Mouse (Mus musculus): ENCODE results near the gene Nudt16l1. TPM values are rescaled to one million over a fixed set of nuclear protein-coding genes. Genes with fewer than 3 reads are reported as not detected.
A peak's percentile ranks its signal among the peaks of the same experiment; 100 is the strongest.

Nudt16l1 gene
- polyA plus RNA-seq, 1 experiment from 2014 or later = 140 TPM

DNA sequence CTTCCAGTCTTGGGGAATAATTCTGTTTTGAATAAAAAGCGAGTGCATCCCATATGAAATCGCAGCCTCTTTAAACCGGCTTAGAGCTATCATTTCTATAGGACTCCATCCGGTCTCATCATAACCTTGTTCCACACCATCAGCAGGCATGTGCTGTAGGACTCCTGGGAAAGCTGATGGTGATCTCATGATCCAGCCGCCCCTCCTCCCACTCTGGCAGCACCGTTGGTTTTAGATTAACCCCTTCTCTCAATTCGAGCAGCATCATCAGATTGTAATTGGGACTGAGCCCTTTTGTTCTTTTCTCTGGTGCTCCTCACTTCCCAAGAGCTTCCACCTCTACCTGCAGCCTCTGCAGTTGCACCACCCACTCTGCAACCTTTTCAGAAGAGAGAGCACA lies 37.4 kb upstream of the Nudt16l1 start:
- peak overlapping the region; percentile 28; the same call in 1 of the 2 replicates for H3K27ac ChIP-seq (ENCODE audit: low read depth, low read length)
- peaks cover 2% of the 10 kb centered on the region; the same call in 1 of the 2 replicates for H3K4me1 ChIP-seq (ENCODE audit: control insufficient read depth, insufficient read depth, low read length)
- ATAC-seq (ENCODE audit: low read depth) = peak; percentile 51; the same call in 1 of the 2 replicates

DNA sequence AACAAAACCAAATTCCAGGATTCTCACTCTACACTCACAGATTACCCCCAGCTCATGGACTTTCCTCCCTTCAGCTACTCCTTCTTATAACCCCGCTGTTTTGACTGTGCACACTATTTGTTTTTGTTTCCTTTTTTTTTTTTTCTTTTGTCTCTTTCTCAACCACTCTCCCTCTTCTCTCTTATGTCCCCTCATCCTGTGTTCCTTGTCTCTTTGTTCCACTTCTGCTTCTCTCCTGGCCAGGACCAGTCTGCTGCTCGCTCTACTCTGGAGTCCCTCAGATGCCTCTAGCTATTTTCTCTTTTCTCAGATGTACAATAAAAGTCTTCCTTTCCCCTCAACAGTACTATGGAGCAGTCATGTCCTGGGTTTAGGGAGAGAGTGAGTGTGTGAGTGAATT lies 36.2 kb upstream of the Nudt16l1 start:
- Histone ChIP-seq H3K4me3 (ENCODE audit: low read depth, low read length) (no peak overlapping the region), H3K36me3 (ENCODE audit: control insufficient read depth, insufficient read depth, low read length) (no peaks in the 10 kb centered on the region), H3K9ac (replicated peaks; ENCODE audit: low read depth, low read length) (no peak overlapping the region), H3K4me1 (ENCODE audit: control insufficient read depth, insufficient read depth, low read length) (peaks cover 2% of the 10 kb centered on the region; the same call in 1 of the 2 replicates), H3K4me2 (ENCODE audit: low read depth, low read length) (no peak overlapping the region), H3K27me3 (ENCODE audit: control insufficient read depth, insufficient read depth, low read length) (no peaks in the 10 kb centered on the region), H3K27ac (ENCODE audit: low read depth, low read length) (no peak overlapping the region), H3K9me3 (ENCODE audit: control insufficient read depth, low read length) (no peaks in the 10 kb centered on the region)
- no peak for ATAC-seq (ENCODE audit: low read depth)
- 80% methylated on average over 2 of the region's 2 CpGs for WGBS

More for the DNA sequence above, 37.4 kb upstream of the Nudt16l1 start:
- Histone ChIP-seq H3K9me3 (ENCODE audit: control insufficient read depth, low read length) (no peaks in the 10 kb centered on the region), H3K4me3 (ENCODE audit: low read depth, low read length) (no peak overlapping the region), H3K36me3 (ENCODE audit: control insufficient read depth, insufficient read depth, low read length) (no peaks in the 10 kb centered on the region), H3K4me2 (ENCODE audit: low read depth, low read length) (no peak overlapping the region), H3K27me3 (ENCODE audit: control insufficient read depth, insufficient read depth, low read length) (no peaks in the 10 kb centered on the region), H3K9ac (replicated peaks; ENCODE audit: low read depth, low read length) (no peak overlapping the region)
- WGBS = 48% methylated on average over 7 of the region's 7 CpGs

DNA sequence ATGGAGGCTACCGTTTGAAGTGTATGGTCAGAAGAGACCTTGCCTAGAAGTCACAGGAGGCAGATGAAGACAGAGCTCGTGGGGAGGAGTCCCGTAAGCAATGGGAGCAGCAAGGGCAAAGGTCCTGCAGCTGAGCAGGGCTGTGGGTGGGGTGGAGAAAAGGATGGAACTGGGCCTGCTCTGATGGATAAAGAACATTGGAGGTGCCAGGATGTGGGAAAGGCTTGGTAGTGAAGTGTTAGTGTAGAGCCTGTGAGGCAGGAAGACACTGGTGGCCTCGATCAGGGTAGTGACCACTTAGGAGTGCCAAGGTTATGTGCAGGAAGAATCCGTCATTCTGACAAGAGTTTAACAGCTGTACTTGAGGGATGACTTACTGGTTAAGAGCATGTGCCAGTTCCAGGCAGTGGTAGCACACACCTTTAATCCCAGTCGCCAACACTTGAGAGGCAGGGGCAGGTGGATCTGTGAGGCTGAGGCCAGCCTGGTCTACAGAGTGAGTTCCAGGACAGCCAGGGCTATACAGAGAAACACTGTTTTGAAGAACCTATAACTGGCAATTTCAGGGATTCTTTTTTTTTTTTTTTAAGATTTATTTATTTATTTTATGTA lies 35.0 kb upstream of the Nudt16l1 start:
- Histone ChIP-seq H3K36me3 (ENCODE audit: control insufficient read depth, insufficient read depth, low read length) (no peaks in the 10 kb centered on the region), H3K27ac (ENCODE audit: low read depth, low read length) (no peak overlapping the region), H3K27me3 (ENCODE audit: control insufficient read depth, insufficient read depth, low read length) (no peaks in the 10 kb centered on the region), H3K9me3 (ENCODE audit: control insufficient read depth, low read length) (no peaks in the 10 kb centered on the region), H3K4me1 (ENCODE audit: control insufficient read depth, insufficient read depth, low read length) (peaks cover 2% of the 10 kb centered on the region; the same call in 1 of the 2 replicates), H3K4me2 (ENCODE audit: low read depth, low read length) (no peak overlapping the region), H3K4me3 (ENCODE audit: low read depth, low read length) (no peak overlapping the region), H3K9ac (replicated peaks; ENCODE audit: low read depth, low read length) (no peak overlapping the region)
- WGBS = 84% methylated on average over 6 of the region's 6 CpGs
- ATAC-seq (ENCODE audit: low read depth) = no peak

DNA sequence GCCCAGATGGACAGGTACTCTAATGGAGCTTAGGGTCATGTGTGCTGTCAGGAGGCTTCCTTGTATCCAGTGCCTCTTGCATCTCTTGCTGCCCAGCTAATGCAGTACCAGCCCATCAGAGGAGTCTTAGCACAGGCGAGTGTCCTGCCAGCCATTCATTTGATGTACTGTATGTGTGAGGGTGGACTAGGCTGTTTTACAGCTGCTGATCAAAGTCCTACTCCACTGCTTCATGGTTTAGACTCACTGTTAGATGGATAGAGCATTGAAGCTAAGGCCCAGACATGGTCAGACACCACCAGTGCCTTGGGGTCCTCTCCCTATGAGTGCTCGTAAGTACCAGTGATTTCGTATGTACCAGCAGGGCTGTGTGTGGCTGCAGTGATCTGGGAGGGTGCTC lies 33.7 kb upstream of the Nudt16l1 start:
- Histone ChIP-seq H3K27me3 (ENCODE audit: control insufficient read depth, insufficient read depth, low read length) (no peaks in the 10 kb centered on the region), H3K36me3 (ENCODE audit: control insufficient read depth, insufficient read depth, low read length) (peaks cover 8% of the 10 kb centered on the region; the same call in 1 of the 2 replicates), H3K9ac (replicated peaks; ENCODE audit: low read depth, low read length) (no peak overlapping the region), H3K9me3 (ENCODE audit: control insufficient read depth, low read length) (no peaks in the 10 kb centered on the region), H3K4me1 (ENCODE audit: control insufficient read depth, insufficient read depth, low read length) (peaks cover 2% of the 10 kb centered on the region; the same call in 1 of the 2 replicates), H3K27ac (ENCODE audit: low read depth, low read length) (no peak overlapping the region), H3K4me3 (ENCODE audit: low read depth, low read length) (no peak overlapping the region), H3K4me2 (ENCODE audit: low read depth, low read length) (no peak overlapping the region)
- 94% methylated on average over 3 of the region's 3 CpGs for WGBS
- no peak for ATAC-seq (ENCODE audit: low read depth)

DNA sequence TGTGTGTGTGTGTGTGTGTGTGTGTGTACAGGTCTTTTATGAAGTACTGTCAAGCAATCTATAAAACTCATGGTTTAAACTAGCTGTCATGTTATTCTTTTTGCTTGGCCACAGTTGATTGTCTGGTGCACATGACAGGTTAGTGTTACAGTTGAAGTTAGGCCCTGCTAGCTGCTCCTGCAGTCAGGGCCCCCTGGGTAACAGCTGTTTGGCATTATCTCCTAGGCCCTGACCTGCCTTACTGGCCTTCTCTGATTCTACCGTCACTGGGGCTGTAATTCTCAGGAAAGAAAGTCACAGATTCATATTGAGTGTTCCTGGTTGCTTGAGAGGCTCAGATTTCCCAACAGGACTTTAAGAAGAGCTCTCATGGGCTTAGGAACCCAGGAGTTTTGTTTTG lies 33.0 kb upstream of the Nudt16l1 start:
- Histone ChIP-seq H3K27me3 (ENCODE audit: control insufficient read depth, insufficient read depth, low read length) (no peaks in the 10 kb centered on the region), H3K27ac (ENCODE audit: low read depth, low read length) (no peak overlapping the region), H3K9me3 (ENCODE audit: control insufficient read depth, low read length) (no peaks in the 10 kb centered on the region), H3K4me1 (ENCODE audit: control insufficient read depth, insufficient read depth, low read length) (peaks cover 2% of the 10 kb centered on the region; the same call in 1 of the 2 replicates), H3K36me3 (ENCODE audit: control insufficient read depth, insufficient read depth, low read length) (peaks cover 10% of the 10 kb centered on the region), H3K9ac (replicated peaks; ENCODE audit: low read depth, low read length) (no peak overlapping the region), H3K4me3 (ENCODE audit: low read depth, low read length) (no peak overlapping the region), H3K4me2 (ENCODE audit: low read depth, low read length) (no peak overlapping the region)
- ATAC-seq (ENCODE audit: low read depth) = no peak
- 71% methylated on average over 1 of the region's 1 CpGs for WGBS

DNA sequence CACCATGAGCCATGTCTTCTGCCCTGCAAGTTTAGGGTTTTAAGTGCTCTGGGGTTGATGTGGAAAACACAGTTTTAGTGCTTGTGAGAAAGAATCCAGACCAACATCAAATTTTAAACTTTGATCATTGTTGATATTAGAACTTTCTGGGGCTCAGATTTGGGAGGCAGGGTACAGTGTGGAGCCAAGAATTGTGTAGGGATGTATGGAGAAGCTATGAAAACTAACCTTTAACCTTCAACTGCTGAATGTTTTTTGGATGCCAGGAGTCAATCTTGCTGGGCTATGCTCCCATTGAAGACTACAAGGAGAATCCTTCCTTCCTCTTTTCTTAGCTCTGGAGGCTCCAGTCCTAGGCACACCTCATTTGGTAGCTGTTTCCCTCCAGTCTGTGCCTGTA lies 32.0 kb upstream of the Nudt16l1 start:
- no peak for ATAC-seq (ENCODE audit: low read depth)
- no peak overlapping the region for H3K4me2 ChIP-seq (ENCODE audit: low read depth, low read length)
- no peak overlapping the region for H3K27ac ChIP-seq (ENCODE audit: low read depth, low read length)
- H3K4me1 ChIP-seq (ENCODE audit: control insufficient read depth, insufficient read depth, low read length) = no peaks in the 10 kb centered on the region
- no peak overlapping the region for H3K4me3 ChIP-seq (ENCODE audit: low read depth, low read length)
- no peaks in the 10 kb centered on the region for H3K27me3 ChIP-seq (ENCODE audit: control insufficient read depth, insufficient read depth, low read length)
- H3K9ac ChIP-seq (replicated peaks; ENCODE audit: low read depth, low read length) = no peak overlapping the region
- H3K9me3 ChIP-seq (ENCODE audit: control insufficient read depth, low read length) = no peaks in the 10 kb centered on the region
- peaks cover 19% of the 10 kb centered on the region for H3K36me3 ChIP-seq (ENCODE audit: control insufficient read depth, insufficient read depth, low read length)

DNA sequence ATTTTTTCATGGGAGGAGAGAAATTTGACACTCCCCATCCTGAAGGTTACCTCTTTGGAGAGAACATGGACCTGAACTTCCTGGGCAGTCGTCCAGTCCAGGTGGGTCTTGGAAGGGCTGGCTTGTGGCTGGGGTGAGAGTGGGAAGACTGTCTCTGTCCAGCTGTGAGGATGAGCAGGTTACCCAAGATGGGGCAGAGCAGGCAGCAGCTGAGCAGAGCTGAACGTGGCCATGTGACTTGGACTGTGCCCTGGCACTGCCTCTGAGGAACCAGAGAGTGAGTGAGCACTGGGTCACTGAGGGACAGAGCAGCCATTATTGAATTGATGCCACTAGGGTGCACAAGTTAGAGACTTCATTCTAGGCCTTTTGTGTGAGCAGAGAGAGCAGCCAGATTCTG lies 31.2 kb upstream of the Nudt16l1 start:
- Histone ChIP-seq H3K27me3 (ENCODE audit: control insufficient read depth, insufficient read depth, low read length) (no peaks in the 10 kb centered on the region), H3K4me2 (ENCODE audit: low read depth, low read length) (no peak overlapping the region), H3K9ac (replicated peaks; ENCODE audit: low read depth, low read length) (no peak overlapping the region), H3K27ac (ENCODE audit: low read depth, low read length) (no peak overlapping the region), H3K36me3 (ENCODE audit: control insufficient read depth, insufficient read depth, low read length) (peaks cover 26% of the 10 kb centered on the region), H3K4me3 (ENCODE audit: low read depth, low read length) (no peak overlapping the region), H3K4me1 (ENCODE audit: control insufficient read depth, insufficient read depth, low read length) (no peaks in the 10 kb centered on the region), H3K9me3 (ENCODE audit: control insufficient read depth, low read length) (no peaks in the 10 kb centered on the region)
- 79% methylated on average over 2 of the region's 2 CpGs for WGBS
- no peak for ATAC-seq (ENCODE audit: low read depth)

DNA sequence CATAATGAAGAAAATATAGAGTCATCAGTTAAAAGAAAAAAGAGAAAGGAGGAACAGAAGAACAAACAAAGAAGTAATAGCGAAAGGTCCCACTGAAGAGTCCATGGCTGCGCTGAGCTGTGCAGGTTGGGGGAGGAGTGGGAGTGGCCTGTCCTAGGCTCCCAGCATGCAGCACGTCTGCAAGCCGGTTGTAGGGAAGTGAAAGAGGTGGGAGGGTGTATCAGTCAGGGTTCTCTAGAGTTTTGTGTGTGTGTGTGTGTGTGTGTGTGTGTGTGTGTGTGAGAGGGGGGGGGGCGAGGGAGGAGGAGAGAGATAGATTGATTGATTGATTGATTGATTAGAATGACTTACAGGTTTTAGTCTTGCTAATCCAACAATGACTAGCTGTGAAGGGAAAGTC lies 30.6 kb upstream of the Nudt16l1 start:
- H3K9ac ChIP-seq (replicated peaks; ENCODE audit: low read depth, low read length) = no peak overlapping the region

DNA sequence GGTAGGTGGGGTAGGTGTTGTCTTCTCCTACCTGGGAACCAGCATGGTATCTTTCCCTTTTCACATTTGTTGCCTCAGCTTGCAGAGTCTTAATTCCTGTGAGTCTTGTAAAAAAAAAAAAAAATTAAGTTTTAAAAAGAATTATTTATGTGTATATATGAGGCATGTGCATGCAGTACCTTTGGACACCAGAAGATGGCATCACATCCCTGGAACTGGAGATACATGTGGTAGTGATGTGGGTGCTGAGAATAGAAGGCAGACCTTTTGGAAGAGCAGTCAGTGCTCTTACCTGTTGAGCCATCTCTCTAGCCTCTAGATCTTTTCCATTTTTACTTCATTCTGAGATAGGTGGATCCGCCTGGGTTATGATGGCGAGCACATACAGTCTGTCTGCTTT lies 28.8 kb upstream of the Nudt16l1 start:
- Histone ChIP-seq H3K9me3 (ENCODE audit: control insufficient read depth, low read length) (no peaks in the 10 kb centered on the region), H3K9ac (replicated peaks; ENCODE audit: low read depth, low read length) (no peak overlapping the region), H3K4me2 (ENCODE audit: low read depth, low read length) (no peak overlapping the region), H3K27me3 (ENCODE audit: control insufficient read depth, insufficient read depth, low read length) (no peaks in the 10 kb centered on the region), H3K4me3 (ENCODE audit: low read depth, low read length) (no peak overlapping the region), H3K4me1 (ENCODE audit: control insufficient read depth, insufficient read depth, low read length) (no peaks in the 10 kb centered on the region), H3K27ac (ENCODE audit: low read depth, low read length) (no peak overlapping the region), H3K36me3 (ENCODE audit: control insufficient read depth, insufficient read depth, low read length) (peaks cover 36% of the 10 kb centered on the region)
- WGBS = 98% methylated on average over 2 of the region's 2 CpGs
- no peak for ATAC-seq (ENCODE audit: low read depth)

More for the DNA sequence above, 30.6 kb upstream of the Nudt16l1 start:
- no peak for ATAC-seq (ENCODE audit: low read depth)
- H3K27ac ChIP-seq (ENCODE audit: low read depth, low read length) = no peak overlapping the region
- no peaks in the 10 kb centered on the region for H3K27me3 ChIP-seq (ENCODE audit: control insufficient read depth, insufficient read depth, low read length)
- no peak overlapping the region for H3K4me3 ChIP-seq (ENCODE audit: low read depth, low read length)
- H3K4me1 ChIP-seq (ENCODE audit: control insufficient read depth, insufficient read depth, low read length) = no peaks in the 10 kb centered on the region
- no peaks in the 10 kb centered on the region for H3K9me3 ChIP-seq (ENCODE audit: control insufficient read depth, low read length)
- H3K4me2 ChIP-seq (ENCODE audit: low read depth, low read length) = no peak overlapping the region
- H3K36me3 ChIP-seq (ENCODE audit: control insufficient read depth, insufficient read depth, low read length) = peaks cover 31% of the 10 kb centered on the region
- WGBS = 43% methylated on average over 5 of the region's 5 CpGs

All from neural tube, embryonic 14.5 days (tissue).